Mouse (Mus musculus) left cerebral cortex, adult 18-20 months (tissue): ENCODE measurements around the gene Pick1. TPM values are rescaled to one million over a fixed set of nuclear protein-coding genes. Genes with fewer than 3 reads are reported as not detected.

Experiments used
- DNase-seq, 2 experiments: peaks; one replicate each; pipeline ENCODE4 v3.0.0; 2021 to 2022; ENCODE audit warnings: low spot score in 2 of 2, mixed read lengths in 1 of 2
- long read RNA-seq, 2 experiments: library from polyadenylated mRNA; stranded (forward); transcript quantifications; one replicate each; pipeline ENCODE4 v2.0.0; 2021
- total RNA-seq, 2 experiments: library from RNA; stranded (reverse); gene quantifications; 2 replicates each; pipeline ENCODE4 v1.2.3; 2021

Gene Pick1
- total RNA-seq = 10 to 100 TPM; 47.1 to 54.0 TPM
- long read RNA-seq, experiment 1, transcript Pick1-201 (13 exons, 1,977 nt) = major isoform, 29 of 45 reads
- long read RNA-seq, experiment 1, partial matches to known transcripts = 1 of 45 reads
- long read RNA-seq, experiment 1, other reads (novel, unspliced or antisense) = 11 of 45 reads
- long read RNA-seq, experiment 2, transcript Pick1-201 (13 exons, 1,977 nt) = major isoform, 13 of 20 reads
- long read RNA-seq, experiment 2, partial matches to known transcripts = 1 of 20 reads
- long read RNA-seq, experiment 2, other reads (novel, unspliced or antisense) = 3 of 20 reads

DNA sequence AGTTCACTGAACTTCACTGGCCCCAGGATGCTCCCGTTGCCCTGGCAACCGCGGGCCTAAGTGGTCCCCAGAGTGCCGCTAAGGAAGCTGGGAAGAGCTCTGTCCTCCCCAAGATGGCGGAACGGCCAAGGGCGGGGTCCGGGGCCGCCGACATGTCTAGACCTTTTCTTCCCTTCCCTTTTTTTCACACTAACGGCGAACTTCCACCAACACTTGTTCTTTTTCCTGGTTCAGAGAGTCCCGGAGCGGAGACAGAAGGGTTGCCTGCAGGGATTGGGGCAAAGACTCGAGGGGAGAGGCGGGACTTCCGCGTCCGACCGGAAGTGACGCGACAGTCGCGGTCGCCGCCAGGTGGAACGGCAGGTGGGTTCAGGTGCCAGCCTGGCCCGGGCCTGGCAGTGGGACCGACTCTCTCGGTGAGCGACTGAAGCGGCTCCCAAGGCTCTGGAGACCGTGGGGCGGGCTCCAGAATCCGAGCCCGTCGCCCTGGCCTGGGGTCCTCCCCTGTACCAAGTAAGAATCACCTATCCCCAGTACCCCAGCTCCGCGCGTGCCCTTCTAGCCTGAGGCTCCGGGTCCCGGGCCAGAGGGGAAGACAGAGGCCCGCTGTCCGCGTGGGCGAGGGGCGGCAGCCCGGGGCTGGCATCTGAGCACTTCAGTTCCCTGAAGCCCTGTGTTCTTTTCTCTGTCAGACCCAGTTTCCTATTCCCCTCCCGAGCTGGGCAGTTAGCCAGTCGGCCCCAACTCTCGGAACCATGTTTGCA lies at the start of gene Pick1, which contains the start of gene Gm49486:
Pick1 (plus strand) TSS at position 116 of the 764 bp plus-strand sequence.
Gm49486 (plus strand) TSS at position 334 of the 764 bp plus-strand sequence.
- DNase-seq = peak; percentile 81 to 82

DNA sequence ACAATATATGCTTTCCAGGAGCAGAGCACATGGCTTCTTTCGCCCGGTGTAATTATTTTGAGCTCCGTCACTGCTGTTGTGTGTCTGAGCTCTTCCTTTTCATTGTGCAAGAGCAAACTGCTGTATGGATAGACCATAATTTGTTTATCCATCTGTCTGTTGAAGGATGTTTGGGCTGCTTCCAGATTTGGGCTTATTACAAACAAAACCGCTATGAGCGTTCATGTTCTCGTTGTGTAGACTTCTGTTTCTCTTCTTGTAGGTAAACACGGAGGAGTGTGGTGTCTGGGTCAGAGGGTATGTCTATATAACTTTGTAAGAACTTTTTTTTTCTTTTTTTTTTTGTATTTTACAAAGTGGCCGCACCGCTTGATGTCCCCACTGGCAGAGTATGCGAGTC lies 43.8 kb upstream of the Pick1 start:
- no peak for DNase-seq

DNA sequence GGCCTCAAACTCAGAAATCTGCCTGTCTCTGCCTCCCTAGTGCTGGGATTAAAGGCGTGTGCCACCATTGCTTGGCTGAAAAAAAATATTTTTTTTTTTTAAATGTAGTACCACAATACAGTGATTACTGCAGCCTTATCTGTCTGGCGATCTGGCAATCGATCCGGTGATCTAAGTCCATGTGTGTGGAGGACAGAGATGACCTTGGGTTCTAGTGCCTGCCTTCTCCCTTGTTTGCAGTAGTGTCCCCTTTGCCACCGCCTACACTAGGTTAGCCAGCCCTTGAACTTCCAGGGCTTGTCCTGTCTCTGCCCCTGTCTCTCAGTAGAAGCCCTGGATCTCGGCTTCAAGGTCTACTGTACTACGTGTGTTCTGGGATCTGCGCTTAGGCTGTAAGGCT lies 41.2 kb upstream of the Pick1 start:
- no peak for DNase-seq

DNA sequence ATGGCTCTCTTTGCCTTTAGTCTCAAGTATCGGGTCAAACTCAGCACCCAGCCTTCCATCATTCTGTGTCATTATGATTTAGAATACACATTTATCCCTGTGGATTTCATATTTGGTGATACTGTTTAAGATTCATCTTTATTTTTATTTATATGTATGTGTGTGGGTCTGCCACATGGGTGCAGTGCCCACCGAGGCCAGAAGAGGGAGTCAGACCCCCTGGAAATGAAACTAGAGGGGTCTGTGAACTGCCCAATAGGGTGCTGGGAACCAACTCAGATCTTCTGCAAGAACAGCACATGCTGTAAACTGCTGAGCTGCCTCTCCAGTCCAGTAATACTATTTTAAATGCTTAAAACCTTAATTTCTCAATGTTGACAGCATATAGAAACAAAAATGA lies 37.5 kb upstream of the Pick1 start:
- DNase-seq = no peak

DNA sequence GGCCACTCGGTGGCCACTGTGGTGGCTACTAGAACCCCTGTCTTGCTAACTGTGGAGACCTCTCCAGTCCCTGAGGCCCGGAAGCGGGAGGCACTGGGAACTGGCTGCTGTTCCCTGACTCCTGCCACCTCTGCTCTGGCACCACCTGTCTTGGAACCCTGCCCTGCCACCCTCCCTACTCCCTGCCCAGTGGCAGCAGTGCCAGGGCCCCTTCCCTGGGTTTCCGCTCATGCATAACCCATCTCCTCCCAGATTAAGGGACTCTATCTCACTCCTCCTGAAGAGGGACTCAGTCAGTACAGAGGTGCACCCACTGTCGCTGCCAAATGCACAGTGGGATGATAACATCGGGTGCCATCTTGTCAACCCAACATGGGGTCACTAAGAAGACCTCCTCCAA lies 36.5 kb upstream of the Pick1 start:
- no peak for DNase-seq

GRCm38 (mm10) chr15:79192885-79193845 lies 35.8 kb upstream of the Pick1 start:
- DNase-seq = peak; percentile 14 to 40

DNA sequence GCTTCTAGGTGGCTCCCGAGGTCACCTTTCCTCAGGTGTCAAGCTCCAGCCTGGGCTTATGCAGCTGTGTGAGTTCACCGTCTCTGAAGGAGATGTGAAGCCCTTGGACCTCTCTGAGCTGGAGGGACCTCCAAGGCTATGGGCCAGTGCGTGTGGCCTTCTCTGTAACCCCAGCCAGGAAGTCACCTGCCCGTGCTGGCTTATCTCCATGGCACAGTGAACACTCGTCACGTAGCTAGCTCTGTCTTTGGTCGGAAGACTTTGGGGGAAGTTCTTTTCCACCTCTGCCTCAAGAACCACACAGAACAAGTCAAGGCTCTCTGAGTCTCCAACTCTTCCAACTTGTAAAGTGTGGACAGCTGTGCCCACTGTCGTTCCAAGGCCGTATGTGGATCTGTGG lies 34.9 kb upstream of the Pick1 start:
- DNase-seq = no peak

- no peak for DNase-seq
Observed at GRCm38 (mm10) chr15:79194946-79195345, 34.0 kb upstream of the Pick1 start.

DNA sequence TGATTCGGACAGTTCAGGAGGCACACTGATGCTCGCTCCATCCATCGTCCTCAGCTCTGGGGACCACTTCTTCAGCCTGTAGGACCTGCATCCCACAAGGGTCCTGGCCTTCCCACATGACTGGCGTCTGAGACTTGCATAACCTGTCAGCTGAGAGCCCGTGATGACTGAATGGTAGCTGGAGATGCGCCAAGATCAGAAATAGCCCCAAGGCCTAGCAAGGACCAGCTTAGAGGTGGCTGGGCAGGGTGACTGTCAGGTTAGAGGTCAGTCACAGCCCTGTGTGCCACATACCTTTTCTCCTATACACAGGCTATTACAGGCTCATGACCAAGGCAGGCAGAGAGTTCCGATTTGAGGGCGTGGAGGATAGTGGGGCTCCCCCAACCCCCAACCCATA lies 33.5 kb upstream of the Pick1 start:
- no peak for DNase-seq

DNA sequence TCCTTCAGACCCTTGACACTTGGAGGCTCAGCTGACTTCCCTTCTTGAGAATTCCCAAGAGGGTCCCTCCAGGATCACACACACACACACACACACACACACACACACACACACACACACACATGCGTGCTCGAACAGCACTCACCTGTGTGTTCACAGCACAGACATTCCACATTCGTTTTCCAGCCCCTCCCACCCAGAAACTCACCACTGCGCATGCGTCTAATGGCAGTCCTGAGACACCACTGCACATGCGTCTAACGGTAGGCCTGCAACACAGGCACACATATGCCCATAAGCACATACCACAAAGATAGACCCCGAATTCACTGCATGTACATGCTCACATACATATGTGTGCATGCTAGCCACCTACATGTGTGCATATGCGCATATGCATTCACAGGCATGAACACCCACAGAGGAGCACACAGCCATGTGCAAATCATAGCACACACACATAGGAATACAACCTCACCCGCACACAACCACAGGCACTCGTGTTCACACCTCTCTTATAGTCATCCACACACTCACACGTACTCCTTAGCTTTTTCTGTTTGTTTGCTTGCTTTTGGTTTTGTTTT lies 29.5 kb upstream of the Pick1 start:
- no peak for DNase-seq

DNA sequence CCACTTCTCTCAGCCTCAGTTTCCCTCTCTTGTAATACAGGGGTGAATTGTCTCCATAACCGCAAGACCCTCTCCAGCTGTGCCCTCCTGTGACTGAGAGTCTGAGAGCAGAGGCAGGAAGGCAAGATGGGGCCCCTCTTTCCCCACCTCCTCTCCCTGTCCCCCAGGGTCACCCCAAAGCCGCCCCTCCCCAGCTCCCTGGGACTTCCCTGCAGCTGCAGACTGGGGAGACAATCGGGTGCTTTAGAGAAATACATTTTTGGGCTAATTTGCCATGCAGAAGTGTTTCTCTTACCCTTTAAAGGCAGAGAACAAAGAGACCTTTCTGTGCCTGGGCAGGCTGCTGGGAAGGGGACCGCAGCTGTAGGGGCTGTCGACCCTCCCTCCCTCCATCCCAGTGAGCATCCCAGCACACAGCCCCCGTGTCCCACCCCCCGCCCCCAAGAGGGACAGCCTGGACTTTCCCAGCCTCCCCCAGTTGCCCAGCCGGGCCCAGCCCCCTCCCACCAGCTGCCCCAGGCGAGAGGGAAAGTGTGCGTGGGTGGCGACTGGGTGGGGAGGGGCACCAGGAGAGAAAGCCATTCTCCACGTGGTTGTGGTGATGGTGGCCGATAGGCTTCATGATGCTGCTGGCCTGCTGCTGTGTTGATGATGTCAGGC lies 27.4 kb upstream of the Pick1 start:
- DNase-seq = peak; percentile 28 to 30

DNA sequence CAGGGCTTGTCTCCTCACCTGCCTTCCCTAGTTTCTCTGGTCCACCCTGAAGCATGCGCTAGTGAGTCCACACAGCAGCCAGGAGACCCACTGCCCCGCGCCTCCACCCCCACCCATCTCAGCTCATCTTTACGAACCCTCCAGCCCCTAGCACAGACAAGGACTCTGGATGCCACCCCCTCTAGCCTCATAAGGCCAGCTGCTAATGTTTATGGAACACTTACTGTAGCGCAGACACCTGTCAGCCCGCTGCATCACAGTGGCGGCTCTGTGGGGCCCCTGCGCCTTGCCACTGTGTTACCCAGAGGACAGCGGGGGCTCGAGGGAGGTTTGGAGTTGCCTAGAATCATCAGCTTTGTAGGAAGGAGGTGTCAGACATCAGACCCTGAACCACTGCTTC lies 26.4 kb upstream of the Pick1 start:
- no peak for DNase-seq

- DNase-seq = no peak
Observed at GRCm38 (mm10) chr15:79208211-79208610, 20.8 kb upstream of the Pick1 start.

DNA sequence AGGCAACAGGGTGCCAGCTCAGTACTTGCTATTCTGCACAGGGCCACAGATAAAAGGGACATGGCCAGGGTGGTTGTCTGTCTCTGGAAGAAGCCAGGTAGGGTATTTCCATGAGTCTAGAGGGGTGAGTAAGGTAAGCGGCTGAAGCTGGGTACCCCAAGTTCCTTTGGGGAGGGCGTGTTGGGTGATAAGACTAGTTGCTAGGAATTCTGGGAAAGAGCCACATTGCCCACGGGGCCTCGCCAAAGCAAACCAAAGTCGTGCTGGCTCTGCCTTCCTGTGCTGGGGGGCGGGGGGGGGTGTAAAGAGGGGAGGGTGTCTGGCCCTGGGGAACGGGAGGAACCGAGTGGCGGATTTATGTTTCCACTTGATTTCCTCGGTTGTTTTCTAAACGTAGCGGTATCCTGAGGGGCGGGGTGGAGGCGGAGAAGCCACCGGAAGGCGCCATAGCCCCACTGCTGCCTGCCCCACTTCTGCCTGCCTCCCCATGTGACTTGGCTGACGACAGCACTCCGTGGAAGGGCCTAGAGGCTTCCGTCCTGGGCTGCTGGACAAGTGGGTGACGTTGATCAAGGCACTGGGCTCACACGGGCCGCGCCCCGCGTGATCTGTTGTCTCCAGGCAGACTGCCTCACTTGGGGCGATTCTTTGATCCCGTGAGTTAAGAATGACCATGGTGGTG lies 20.1 kb upstream of the Pick1 start:
- DNase-seq = peak in 1 of 2 experiments; percentile 21

DNA sequence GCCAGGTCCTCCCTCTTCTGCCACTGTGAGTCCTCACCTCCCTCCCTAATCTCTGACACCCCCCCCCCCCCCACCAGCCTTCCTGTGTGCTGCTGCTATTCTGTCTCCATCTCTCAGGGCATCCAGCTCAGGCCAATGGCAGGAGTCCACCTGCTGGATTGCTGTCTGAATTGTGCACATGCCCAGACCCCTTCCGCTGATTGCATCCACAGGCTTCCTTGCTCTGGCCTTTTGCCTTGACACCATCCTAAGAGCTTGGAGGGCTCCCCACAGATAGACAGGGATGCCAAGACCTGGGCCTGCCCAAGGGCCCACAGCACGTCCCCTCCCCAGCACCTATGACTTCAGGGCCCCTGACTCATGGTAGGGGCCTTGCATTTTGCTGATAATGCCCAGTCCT lies 18.6 kb upstream of the Pick1 start:
- no peak for DNase-seq

DNA sequence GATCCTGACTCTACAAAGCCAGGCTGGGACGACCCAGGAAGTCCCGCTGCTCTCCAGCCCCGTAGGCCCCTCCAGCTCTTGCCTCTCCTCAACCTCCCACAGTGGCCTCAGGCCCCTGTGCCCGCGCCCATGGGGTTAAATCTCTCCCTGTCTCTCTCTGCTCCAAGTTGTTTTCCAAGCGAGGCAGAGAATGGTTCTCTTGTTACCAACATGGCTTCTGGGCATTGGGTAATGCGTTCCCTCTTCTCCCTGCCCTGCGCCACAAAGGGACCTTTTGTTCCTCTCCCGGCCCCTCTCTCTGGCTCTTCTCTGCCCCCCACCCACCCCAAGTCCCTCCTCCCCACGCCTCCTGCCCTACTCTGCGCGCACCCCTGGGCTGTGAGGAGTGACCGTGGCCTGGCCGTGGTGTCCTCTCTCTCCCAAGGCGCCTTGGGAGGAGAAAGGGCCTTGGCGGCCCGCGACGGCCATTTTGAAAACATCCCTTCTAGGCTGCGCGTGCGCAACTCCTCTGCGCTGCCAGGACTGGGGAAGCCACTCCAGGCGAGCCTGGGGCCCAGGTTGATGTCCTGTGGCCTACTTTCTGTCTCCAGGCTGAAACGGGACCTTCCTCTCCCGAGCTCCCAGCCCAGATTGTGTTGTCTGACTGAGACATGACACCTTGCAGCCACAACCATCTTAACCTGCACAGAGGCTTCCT lies 16.1 kb upstream of the Pick1 start:
- DNase-seq = no peak

DNA sequence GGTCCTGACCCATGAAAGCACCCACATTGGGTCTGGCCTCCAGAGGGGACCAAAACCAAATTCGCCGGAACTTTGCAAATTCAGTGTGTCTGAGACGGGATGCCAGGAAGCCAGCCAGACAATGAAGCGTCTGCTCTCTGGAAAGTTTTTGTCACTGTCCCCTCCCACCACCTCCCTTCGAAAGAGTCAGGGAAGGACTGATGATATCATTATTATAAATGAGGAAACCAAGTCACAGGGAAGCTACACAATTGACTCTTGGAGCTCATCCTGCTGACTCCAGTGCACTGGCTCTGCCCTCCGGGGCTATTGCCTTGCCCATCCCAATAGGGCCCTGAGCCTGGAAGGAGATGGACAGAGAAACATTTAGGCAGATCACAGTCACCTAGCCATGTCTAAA lies 15.4 kb upstream of the Pick1 start:
- DNase-seq = no peak

DNA sequence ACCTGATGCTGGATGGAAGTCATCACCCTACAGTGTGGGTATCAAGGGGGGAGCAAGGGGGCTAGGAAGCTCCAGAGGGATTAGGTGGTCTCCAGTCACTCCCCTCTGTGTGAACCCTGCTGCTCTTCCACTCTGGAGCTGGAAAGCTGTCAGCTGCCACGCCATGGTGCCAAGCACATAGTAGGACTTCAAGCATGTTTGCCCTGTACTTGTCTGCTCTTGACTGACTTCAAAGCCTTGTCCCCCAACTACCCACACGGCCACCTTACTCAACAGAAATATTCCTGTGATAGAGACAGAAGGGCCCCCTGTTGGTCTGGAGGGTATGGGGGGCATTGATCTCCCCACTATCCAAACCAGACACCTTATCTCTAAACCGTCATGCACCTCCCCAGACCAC lies 12.8 kb upstream of the Pick1 start:
- DNase-seq = no peak

DNA sequence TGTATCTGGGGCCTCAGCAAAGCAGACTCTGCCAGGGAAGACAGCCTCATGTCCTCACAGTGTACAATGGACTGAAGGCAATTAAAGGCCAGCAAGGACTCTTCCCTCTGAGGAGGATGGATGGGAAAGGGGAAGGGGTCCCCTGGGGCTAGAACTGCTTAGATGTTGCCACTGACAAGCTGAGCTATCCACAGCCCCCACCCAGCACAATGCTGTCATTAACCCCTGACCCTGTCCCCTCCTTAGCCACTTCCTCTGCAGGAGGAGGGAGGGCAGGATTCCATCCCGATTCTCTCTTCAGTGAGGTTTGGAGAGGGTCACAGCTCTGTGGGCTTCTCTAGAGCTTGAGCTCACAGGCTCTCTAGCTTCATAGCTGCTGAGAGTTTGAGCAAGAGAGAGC lies 9.4 kb upstream of the Pick1 start:
- DNase-seq = no peak
